Mouse (Mus musculus): ENCODE results near the gene Sae1.

- TF ChIP-seq POLR2A (IDR thresholded peaks at IDR 0.05; ENCODE audit: borderline replicate concordance, extremely low read depth, insufficient read depth, insufficient read length, poor library complexity, severe bottlenecking) (no peak), CTCF (IDR thresholded peaks at IDR 0.05; ENCODE audit: borderline replicate concordance, extremely low read depth, insufficient read depth, insufficient read length) (peak; percentile 75)
Measured at GRCm38 (mm10) chr7:16426129-16426729, 38.6 kb upstream of the Sae1 start.

Measured in brain, embryonic 14.5 days (tissue).